Mouse (Mus musculus) adrenal gland, adult 10 weeks (tissue): ENCODE results near the gene Gm17124. TPM values are rescaled to one million over a fixed set of nuclear protein-coding genes. Genes with fewer than 3 reads are reported as not detected.

Source experiments
- polyA plus RNA-seq: library from polyadenylated mRNA; stranded (reverse); fragments of 350-450 nt; fragmentation: Illumina TruSeq; extraction: RNeasy Lipid Tissue Mini Kit (QIAGEN cat#74804); gene quantifications from one replicate; pipeline ENCODE4 v1.2.3, GENCODE M21; 2014; ENCODE audit warnings: low read depth, low replicate concordance

The Gm17124 gene
- polyA plus RNA-seq, result not detected

DNA sequence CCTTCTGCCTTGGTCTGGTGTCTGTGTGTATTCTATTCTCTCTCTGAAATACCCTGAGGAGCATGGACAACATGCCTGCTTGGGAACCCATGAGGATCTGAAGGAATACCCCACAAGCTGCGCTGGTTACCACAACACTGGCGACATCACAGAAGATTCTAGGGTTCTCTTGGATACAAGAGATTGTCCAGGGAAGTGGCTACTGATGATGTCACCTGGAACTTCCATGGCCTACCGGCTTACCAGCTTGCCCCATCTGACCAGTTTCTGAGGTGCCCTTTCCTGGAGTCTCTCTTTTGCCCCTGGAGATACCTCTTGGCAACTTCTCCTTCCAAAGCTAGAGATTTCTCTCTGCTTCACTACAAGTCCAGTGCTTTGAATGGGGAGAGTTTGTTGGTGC lies at the start of gene Gm17124:
Gene Gm17124 (minus strand): TSS at position 101 of the 400 bp plus-strand sequence.

GRCm38 (mm10) chr14:42641817-42642216 lies 42.1 kb upstream of the Gm17124 start, which contains the start of gene Gm3633:
TSS of gene Gm3633 (minus strand) at chr14:42641917.

Other genes starting within 250 kb of the Gm17124 start
- not detected for gene Gm8005, start 160.2 kb downstream of the Gm17124 start, polyA plus RNA-seq
- gene Gm8011, start 136.0 kb downstream of the Gm17124 start, polyA plus RNA-seq, result not detected
- not detected for gene Gm8020, start 97.5 kb downstream of the Gm17124 start, polyA plus RNA-seq
- gene Gm8024, start 75.6 kb downstream of the Gm17124 start, polyA plus RNA-seq, result not detected
- not detected for gene Gm3633, start 42.0 kb upstream of the Gm17124 start, polyA plus RNA-seq
- gene Gm10378, start 56.1 kb upstream of the Gm17124 start, polyA plus RNA-seq, result not detected
- gene Gm3015, start 168.9 kb upstream of the Gm17124 start, polyA plus RNA-seq, result not detected
- not detected for gene Gm10377, start 198.1 kb upstream of the Gm17124 start, polyA plus RNA-seq